Mouse (Mus musculus): ENCODE data around the gene Ntrk2.

Gene Ntrk2

DNA sequence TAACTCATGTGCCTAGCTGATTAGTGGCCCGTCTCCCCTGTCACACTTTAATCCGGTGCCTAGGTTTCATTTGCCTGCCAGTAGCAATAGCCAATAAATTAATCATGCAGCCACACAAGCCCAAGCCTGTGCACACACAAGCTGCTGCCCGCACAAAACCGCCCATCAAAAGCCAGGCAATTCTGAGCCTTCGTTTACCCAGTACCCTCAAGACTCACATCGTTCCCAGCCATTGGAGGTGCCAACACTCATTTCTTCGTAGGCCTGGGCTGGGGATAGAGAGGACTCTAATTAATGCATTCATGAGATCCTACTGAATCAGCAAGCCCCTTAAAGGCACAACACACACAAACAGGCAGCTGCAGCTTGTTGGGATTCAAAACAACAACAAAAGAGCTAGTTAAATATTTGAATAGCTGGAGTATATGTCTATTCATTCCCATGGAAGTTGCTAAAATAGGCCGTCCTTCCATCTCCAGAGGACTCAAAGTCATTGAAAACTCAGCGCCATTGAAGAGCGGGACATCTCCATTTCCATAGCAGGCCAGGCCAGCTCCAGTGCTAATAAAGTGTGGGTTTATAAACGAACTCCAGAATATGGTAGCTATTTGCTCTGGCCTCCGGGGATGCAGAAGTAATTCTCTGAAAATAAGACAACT lies 158.5 kb downstream of the Ntrk2 start:
- DNase-seq (ENCODE audit: low read depth, low spot score), result no peak

DNA sequence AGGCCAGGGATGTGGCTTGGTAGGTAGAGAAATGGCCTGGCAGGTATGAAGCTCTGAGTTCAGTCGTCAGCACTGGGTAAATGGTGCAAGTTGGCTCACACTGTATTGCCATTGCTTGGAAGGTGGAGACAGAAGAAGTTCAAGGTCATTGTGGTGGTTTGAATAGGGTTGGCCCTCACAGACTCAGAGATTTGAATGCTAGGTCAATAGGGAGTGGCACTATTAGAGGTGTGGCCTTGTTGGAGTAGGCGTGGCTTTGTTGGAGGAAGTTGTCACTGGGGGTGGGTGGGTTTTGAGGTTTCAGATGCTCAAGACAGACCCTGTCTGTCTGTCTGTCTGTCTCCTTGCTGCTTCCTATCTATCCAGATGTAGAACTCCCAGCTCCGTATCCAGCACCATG lies 159.5 kb downstream of the Ntrk2 start:
- DNase-seq (ENCODE audit: low read depth, low spot score), result peak; percentile 60

DNA sequence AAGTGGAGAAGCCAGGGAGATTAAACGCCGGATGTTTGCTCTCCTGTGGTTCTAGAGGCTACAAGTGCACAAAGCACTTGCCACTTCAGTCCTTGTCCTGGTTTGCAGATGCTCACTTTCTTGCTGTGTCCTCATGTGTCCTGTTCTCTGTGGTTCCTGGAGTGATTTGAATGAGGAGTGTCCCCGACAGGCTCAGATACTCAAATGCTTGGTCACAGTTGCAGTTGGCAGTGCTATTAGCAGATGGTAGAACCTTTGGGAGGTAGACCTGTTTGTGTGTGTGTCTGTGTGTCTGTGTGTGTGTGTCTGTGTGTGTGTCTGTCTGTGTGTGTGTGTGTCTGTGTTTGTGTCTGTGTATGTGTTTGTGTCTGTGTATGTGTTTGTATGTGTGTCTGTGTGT lies 160.1 kb downstream of the Ntrk2 start:
- no peak for DNase-seq (ENCODE audit: low read depth, low spot score)

DNA sequence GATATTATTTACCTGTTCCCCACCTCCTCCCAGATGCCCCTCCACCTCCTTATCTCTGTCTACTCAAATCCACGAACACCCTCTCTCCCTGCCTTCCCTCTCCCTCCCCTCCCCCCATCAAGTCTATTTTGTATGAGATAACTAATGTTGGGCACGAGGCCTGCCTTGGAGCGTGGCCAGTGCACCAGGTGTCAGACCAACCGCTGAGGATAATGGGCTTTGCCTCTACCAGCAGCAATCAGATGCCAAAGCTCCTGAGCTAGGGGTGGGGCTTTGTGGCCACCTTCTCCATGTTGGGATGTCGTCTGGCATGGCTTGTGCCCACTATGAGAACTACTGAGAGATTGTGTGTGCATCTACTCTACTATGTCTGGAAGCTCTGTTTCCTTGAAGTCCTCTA lies 161.8 kb downstream of the Ntrk2 start:
- no peak for DNase-seq (ENCODE audit: low read depth, low spot score)

DNA sequence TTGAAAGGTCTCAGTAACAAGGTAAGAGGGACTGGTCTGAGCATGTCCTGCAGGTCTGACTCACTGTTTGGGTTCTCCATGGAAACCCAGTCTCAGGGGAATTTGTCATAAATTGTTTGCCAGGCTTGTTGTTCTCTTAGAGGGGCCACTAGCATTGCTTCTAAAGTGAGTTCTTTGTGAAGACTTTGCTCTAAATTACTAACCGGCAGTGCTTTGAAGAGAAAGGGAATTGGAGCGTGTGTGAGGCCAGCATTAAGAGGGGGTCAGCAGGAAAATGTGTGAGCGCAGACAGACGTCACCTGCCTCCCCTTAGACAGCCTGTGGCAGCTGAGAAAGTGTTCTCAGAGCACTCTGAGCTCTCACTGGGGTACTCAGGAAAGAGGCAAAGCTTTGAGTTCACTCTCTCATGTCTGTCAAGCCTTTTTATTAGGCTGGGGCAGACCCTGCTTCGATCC lies 165.1 kb downstream of the Ntrk2 start:
- DNase-seq (ENCODE audit: low read depth, low spot score), result no peak

DNA sequence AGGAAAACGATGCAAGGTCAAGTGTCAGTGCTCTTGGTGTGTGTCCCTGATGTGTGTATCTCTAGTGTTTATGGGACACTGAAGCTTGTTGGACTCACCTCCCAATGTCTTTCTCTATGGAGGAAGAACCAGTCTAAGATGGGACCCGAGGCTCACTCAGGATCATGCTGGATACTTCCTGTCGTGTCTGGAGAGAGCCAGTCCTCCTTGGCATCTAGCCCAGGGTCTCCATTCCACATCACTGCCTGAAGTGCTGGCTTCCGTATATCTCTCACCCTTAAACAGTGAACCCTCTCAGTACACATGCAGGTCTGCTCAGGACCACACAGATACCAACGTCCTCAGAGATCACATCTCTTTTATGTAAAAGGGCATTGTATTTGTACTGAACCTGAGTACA lies 166.1 kb downstream of the Ntrk2 start:
- DNase-seq (ENCODE audit: low read depth, low spot score), result no peak

DNA sequence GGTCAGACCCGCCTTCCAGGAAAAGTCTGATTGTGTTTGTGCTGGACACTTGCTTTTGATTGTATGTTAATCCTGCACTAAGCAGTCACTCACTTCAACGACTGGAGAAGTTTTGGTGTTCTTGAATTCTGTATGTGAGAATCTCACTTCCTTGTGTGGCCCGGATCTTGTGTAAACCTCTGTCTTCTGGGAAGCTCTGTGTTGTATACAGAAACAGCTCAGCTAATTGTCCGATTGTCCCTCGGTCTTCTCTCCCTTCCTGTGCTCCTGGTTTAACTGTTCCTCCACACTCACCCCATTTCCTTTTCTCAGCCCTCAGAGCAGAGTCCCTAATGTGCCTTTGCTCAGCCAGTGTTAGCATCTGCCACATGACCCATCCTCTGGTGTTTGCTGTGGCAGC lies 190.1 kb downstream of the Ntrk2 start:
- DNase-seq (ENCODE audit: low read depth, low spot score), result no peak

DNA sequence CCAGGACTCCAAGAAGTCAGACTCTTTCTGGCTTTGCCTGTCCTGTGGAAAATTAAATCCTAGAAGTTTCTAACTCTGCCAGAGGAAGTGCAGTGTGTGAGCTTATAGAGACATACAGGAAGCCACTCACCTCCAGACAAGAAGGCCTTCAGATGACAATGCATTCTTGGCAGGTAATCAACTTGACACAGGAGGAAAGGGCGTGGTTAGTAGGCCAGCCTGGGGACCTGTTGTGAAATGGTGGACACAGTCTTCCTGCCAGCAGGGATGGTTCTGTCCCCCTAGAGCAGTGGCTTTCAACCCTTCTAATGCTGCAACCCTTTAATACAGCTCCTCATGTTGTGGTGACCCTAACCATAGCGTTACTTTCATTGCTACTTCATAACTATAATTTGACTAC lies 191.4 kb downstream of the Ntrk2 start:
- DNase-seq (ENCODE audit: low read depth, low spot score), result no peak

DNA sequence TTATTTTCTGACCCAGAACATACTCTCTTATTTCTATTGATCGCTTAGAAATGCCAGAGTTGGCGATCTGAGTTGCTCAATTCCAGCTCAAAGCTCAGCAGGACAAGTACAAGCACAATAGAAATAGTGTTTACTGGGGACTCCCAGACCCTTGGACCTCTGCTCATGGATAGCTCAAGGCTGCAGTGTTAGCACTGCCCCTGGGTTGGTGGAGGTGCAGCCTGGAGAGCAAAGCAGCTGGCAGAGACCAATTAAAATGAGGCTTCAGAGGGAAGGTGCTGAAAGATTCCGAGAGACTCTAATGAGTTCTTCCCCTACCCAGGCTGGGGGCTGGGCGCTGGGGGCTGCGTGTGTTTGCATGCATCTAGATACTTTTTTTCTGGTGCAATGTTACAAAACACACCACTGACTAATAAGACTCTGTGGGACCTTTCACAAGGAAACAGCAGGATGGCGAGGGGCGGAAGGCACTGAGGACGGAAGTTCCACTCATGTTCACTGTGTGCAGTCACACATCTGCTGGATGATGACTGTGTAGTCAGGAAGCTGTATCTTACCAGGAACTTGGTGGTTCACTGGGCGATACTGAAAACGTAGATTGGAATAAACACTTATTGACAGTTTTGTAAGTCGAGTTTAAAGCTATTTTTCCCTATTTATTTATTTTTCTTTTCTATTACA lies 193.1 kb downstream of the Ntrk2 start:
- no peak for DNase-seq (ENCODE audit: low read depth, low spot score)

DNA sequence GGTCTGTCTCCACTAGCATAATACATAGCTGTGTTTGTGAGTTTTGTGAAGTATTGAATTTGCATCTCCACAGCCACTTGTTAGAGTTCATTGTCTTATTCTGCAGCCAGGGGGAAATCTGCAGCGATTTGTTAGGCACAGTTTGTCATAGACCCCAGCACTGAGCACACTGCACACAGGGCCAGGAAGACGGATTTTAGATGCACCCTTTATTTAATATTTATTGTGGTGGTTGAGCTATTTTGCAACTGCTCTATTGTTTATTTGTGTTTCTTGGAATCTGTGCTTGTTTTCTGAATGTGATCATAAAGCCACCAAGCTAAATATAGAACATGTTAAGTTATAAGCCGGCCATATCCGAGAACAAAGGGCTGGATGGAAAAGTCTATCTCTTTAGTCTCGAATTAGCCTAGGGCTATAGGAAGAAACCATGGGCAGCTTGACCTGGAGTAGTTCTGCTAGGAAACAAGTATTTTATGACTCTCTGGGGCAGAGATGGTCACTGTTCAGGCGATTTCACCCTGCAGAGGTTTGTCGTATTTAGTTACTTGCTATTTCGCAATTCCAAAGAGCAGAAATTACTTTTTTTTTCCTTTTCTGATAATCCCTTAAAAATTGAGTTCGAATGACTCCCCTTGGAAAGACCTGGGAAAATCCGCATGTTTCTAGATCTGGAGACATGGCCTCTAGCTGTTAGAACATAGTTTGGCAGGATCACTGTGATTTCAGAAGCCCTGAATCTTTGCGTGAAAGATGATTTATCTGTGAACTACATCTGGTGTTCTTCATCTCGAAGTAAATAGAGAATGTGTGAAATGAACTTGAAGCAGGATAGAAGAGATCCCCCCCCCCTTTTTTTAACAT lies 196.8 kb downstream of the Ntrk2 start:
- no peak for DNase-seq (ENCODE audit: low read depth, low spot score)

DNA sequence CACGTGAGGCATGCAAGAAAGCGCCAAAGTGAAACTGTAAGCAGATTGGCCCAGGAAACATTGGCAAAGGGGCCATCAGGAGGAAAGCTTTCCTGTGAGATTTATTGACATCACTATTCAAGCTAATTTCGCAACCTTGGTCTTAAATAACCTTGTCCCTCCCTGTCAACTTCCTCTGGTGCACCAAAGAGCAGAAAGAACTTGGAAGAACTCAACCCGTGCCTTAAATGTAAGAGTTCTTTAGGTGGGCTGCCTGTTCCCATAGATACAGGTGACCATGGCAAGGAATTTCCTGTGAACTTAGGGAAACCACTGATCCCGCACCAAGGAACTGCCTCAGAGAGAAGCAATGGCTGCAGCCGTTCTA lies 197.4 kb downstream of the Ntrk2 start:
- no peak for DNase-seq (ENCODE audit: low read depth, low spot score)

DNA sequence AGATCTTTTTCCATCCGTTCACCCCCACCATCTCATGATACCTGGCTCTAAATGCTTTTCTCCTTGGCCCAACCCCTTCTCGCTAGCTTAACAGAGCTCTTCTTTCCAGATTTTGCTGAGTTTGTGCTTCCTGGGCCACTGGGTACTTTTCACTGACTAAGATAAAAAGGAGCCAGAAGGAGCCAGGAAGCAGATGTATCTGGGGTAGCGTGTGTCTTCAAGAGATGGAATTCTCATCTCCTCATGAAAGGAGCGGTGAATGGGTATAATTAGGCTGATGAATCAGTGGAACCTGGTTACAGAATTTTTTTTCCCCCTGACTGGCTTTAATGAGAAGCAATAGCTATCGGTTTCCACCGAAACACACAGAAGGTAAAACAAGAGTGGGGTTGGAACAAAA lies 198.2 kb downstream of the Ntrk2 start:
- DNase-seq (ENCODE audit: low read depth, low spot score), result no peak

DNA sequence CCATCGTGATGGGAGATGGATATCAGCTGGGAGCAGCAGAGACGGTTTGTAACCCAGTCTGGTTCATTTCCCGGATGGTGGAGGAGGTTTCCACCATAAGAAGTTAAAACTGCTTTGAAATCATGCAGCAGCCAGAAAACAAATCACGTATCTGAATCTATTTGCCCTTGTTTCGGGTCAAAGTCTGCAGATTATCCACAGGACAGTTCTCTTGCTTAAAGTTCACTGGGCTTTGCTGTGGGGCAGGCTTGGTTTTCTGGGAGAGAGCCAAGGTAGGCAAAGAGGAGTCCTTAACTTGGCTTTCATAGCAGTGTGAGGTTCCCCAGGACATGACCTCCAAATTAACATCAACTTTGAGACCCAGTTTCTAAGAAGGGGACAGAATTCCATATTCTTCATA lies 203.5 kb downstream of the Ntrk2 start:
- DNase-seq (ENCODE audit: low read depth, low spot score), result no peak

DNA sequence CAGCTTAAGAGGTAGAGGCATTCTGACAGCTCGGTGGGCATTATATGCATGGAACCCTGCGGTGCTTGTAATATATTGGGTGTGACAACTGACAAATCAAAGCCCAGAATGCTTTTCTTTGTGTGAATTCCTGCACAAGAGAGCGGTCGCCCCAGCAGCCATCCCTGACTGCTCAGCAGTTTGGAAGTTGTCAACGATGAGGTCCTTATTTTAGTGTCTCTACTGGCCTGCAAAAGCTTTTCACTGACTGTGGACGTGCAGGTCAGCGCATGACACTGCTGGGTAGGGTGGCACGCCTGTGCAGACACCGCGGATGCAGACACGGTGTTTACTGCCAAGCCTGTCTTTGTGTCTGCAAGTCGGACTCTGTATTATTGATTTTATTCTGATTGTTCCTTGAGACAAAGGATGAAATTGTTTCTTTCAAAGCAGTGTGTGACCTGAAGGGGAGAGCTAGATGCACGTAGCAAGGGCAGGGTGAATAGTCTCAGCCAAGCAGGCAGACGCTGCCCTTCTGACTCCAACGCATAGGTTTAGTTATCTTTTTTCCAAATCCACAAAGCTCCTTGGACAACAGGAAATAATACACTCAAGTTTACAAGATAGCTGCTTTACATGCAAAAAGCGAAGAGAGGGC lies 204.6 kb downstream of the Ntrk2 start:
- no peak for DNase-seq (ENCODE audit: low read depth, low spot score)

DNA sequence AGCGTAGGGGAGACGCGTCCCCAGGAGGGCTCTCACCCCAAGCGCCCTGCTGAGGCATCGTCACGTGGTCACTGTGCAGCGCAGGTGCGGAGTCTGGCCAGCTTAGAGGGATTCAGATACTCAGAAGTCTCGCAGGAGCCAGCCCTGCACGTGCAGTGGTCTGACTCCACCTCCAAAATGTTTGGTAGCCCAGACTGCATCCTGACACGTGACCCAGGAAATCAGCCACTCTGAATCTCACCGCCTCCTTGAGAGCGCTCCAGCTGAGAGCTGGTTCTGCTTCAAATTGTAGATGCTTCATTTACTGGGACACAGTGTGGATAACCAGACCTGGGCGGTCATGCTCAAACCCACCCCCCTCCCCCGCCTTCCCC lies 205.1 kb downstream of the Ntrk2 start:
- peak; percentile 90 for DNase-seq (ENCODE audit: low read depth, low spot score)

DNA sequence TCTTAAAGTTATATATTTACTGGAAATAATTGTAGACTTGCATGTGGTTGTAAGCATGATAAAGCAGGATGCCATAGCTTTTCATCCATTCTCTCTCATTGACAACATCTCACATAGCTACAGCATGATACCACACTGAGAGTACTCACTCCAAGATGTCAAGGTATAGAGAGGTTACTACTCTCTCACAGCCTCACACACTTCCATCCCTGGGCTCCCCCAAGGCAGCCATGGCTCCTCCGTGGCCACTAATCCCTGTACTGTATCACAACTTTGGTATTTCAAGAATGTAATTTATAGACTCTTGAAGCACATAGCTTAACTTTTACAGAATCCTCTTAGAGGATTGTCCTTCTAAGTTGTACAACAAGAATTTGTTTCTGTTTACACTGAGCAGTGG lies 209.0 kb downstream of the Ntrk2 start:
- DNase-seq (ENCODE audit: low read depth, low spot score), result no peak

DNA sequence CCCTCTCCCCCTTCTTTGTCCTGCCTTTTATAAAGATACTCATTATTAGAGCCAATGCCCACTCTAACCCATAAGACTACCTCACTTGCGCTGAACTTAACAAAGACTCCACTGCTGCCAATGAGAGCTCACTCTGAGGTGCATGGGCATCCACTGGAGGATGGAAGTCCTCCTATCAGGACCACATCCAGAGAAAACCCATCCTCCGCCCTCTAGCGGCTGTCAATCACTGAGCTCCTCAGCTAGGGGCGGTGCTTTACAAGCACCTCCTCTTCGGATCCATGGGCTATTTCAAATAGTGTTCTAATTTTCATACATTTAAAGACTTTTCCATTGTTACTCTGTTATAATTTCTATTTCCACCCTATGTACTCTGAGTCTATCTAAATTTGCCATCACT lies 210.8 kb downstream of the Ntrk2 start:
- DNase-seq (ENCODE audit: low read depth, low spot score), result peak; percentile 56

DNA sequence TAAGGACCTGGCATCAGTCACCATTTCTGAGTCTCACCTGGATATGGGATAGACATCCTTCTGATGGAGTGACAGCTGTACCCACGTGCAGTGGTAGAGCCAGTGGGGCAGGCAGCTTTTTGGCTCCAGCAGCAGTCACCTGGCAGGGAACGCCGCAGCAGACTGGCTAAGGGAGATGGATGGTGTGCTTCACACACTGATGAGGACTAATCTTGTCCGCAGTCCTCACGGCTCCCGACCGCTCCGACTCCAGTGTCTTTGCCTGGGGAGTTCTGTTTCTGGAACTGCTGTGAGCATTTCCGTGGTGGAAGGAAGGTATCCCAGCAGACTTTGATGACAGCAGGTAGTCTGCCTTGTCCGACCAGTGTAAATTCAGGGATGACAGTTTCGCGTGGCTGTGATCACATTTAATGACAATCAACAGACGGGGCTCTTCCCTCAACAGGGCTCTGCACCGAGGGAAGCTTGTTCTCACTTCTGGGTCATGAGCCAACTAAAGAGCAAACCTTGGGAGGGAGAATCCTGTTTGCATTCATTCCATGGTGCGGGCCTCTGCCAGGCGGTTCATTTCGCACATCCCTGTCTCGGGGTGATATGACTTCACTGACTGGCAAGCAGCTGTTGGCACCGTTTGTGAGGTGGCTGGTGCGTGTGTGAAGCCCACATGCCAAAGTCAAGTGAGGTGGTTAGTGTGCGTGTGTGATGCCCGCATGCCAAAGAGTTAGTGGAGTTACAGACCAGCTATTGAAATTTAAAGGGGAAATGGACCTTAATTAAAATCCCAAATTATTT lies 216.1 kb downstream of the Ntrk2 start:
- DNase-seq (ENCODE audit: low read depth, low spot score), result no peak

DNA sequence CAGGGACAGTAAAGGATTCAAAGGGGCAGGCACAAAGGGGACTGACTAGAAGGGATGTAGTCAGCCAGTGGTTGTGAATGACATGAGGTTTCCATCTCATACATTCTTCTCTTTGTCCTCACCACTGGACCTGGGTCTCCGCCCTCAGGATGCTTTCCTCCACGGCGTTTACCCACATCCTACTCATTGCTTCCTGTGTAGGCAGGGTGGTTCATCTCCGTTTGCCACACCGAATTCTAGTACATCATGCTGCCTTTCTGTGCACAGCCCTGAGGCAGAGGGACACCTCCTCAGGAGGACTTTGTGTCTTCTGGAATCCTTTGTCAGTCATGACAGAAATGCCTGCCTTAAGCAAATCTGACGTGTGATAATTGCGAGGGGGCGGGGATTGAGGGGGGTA lies 219.3 kb downstream of the Ntrk2 start:
- DNase-seq (ENCODE audit: low read depth, low spot score), result no peak

DNA sequence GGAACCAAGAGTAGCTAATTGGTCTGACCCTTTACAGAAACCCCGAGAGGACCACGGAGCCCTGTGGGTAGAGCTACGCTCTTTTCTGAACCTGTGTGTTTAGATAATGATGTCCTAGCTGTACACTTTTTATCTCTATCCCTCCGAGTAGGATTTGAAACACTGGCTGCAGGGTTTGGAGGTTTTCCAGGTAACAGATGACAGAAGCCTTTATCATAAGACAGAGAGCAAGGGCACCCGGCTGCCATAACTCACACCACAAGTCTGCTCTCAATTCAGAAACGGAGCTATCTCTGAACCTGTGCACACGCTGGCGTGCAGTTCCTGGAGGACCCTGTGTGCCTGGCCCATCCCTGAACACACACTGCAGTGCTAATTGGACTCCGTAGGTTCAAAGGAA lies 221.1 kb downstream of the Ntrk2 start:
- DNase-seq (ENCODE audit: low read depth, low spot score), result no peak

DNA sequence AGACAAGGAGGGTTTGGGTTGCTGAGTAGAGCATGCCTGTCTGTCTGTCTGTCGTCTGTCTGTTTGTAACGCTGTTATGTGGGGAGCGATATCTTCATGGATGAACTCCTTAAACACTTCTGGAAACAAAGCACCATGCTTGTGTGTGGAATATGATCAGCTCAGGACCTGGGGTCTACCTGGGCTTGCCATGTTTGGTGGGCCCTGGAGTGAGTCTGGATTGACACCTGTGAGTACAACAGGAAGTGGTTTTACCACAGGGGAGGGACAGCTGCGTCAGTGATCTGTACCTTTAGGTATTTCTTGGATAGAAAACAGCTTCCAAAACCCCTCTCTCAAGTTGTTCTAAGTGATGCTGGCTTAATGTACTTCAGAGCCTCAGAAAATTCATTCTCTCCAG lies 222.2 kb downstream of the Ntrk2 start:
- DNase-seq (ENCODE audit: low read depth, low spot score), result no peak

DNA sequence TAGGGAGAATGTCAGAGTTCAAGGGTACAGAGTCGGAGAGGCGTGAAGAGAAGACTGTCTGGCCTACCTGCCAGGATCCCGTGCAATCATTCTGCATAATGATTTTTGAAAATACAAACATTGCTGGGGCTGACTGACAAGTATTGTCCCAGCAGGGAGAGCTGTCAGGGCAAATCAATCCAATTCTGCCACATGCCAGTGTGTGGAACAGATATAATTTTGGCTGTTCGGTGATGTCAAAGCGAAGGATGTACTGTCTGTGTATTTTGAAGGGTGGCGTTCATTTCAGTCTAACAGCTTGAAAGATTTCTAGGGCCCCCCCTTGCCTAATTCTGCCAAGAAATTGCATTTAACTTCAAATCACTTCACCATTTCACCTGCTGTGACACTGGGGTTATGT lies 224.2 kb downstream of the Ntrk2 start:
- no peak for DNase-seq (ENCODE audit: low read depth, low spot score)

Measured in ES-CJ7 (cell line).